Mouse (Mus musculus) adrenal gland, postnatal 25 days (tissue): ENCODE results near the gene Mgat5b. TPM values are rescaled to one million over a fixed set of nuclear protein-coding genes. Genes with fewer than 3 reads are reported as not detected.
"Not testable (repeated sequence)": the region's sequence is repeated elsewhere in the genome, so short reads cannot be mapped to it uniquely, and the experiment has no call there.

Experiments
- DNase-seq: peaks from one replicate; pipeline ENCODE4 v3.0.0; 2021; ENCODE audit warnings: mixed read lengths
- long read RNA-seq: library from polyadenylated mRNA; stranded (forward); transcript quantifications from one replicate; pipeline ENCODE4 v2.0.0, GENCODE M21; 2021
- total RNA-seq: library from RNA; stranded (reverse); gene quantifications from 2 replicates; pipeline ENCODE4 v1.2.3, GENCODE M21; 2021

Gene Mgat5b
- total RNA-seq = 0.57 and 0.94 TPM in 2 replicates
- long read RNA-seq = 0 reads

- DNase-seq = peak; percentile 91
Observed at GRCm38 (mm10) chr11:116918323-116919185, at the start of gene Mgat5b. TSS of gene Mgat5b (plus strand) at chr11:116918863.

DNA sequence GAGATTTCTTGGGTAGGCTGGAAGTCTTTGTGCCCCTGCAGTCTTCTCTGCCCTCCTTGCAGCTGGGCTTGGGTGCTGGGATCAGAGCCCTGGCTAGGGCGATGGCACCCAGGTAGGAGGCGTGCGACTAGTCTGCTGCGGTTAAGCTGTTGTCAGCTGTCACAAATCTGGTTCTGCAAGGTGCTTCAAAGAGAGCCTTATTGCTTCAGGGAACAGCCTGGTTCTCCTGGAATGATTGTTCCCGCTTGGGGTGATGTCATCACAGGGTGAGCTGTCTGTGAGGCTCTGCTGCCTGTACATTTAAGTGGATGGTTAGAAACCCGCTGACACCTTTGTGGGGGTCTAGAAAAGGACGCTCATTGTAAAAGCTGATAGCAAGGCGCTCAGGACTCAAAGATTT is 49.4 kb upstream of the Mgat5b start:
- no peak for DNase-seq

- no peak for DNase-seq
Observed at GRCm38 (mm10) chr11:116869641-116870040, 49.0 kb upstream of the Mgat5b start.

DNA sequence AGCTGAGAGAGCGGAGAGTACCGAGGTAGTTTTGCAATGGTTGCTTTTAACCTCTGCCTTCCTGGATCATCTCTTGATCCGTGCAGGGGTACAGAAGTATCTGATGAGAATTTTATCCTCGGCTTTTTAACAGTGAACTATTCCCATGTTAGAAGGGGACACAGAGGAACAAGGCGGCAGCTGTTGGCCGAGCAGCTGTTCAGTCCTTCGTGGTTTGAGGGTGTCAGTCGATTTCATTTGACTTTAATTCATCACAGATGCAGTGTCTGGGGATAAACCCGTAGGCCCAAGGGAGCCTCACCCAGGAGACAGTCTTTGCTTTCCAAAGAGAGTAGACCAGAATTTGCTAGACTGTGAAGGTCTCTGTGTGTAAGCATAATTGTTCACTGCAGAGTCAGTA is 47.1 kb upstream of the Mgat5b start:
- DNase-seq = no peak

DNA sequence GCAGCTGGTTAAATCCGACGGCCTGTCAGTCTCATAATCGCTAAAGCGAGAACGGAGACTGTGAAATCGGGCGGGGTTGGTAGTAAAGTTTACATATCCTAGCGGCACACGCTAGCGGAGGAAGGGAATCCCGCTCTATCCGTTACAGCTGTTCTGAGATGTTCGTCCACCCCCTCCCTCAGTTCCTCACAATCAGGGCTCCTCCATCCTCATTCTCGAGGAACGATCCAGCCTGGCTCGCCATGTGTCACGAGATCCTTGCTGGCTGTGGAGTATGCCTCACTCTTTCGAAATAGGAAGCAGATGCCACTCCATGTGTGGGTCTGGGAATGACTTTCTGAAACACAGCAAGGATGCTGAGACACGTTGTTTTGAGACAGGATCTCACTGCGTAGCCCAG is 44.7 kb upstream of the Mgat5b start:
- DNase-seq = no peak

DNA sequence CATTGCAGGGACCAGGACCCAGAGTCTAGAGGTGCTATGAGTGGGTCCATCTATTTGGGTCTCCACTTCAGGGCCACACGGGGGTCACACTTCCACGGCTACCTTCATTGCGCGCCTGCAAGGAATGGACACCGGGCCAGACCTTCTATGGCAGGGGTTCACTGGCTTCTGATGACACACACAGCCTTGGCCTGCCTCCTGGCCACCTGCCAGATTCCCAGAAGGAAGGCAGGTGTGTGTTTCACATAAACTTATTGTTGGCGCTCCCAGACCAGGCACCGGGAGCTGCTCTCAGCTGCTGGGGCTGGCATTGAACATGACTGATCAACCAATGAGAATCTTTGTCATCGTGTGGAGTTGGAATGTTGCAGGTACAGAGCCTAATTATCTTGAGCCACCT is 40.2 kb upstream of the Mgat5b start:
- peak; percentile 15 for DNase-seq

DNA sequence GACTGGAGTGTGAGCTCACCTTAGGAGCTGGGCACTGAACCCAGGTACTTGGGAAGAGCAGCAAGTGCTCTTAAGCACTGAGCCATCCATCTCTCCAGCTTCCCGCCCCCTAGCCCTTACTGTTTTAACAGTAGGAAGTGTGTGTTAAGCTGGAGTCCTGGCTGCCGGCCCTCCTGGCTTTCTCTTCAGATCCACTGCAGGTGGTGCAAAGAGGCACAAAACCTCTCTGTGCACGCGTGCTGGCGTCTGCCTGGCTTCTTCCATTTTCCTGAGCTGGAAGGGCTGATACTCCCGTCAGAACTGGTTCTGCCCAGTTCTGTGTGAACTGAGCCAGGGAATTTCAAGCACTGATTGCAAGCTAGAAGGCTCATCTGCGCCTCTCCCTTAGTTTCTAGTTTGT is 37.8 kb upstream of the Mgat5b start:
- DNase-seq = no peak

- DNase-seq = no peak
Observed at GRCm38 (mm10) chr11:116881440-116881839, 37.2 kb upstream of the Mgat5b start.

DNA sequence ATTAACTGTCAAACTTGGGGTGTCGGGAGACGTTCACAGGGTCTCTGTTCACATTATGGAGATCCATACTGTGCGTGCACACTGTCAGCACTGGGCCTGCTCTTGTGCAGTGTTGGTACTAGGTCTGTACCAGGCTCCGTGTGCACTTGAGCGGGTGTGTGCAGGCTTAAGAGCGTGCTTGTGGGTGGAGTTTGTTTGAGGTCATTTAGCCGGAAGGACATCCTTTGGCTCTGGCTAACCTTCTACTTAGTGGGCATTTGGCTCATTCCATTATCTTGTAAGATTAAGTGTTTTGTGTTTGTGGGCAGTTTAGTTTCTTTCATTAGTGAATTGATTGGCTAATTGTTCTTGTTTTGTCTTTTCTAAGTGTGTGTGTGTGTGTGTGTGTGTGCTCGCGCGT is 36.2 kb upstream of the Mgat5b start:
- no peak for DNase-seq

GRCm38 (mm10) chr11:116884061-116884460 is 34.6 kb upstream of the Mgat5b start:
- DNase-seq = no peak

GRCm38 (mm10) chr11:116885275-116886151 is 33.1 kb upstream of the Mgat5b start:
- peak; percentile 70 for DNase-seq

DNA sequence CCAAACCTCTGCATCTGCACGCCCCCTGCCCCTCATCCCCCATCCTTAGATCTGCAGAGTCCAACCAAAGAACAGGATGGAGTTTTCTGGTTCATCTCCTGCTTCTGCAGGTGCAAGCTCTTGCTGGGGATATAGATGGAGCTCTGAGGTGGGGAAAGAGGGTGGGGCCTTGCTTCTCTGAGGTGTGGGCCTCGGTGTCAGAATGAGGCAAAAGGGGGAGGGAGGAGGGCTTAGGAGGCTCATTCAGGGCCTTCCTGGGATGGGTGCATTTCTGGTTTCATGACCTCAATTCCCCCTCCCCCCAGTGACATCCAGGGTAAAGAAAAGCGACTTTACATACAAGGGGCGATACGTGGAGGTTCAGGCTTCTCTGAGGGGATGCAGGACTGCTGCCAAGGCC is 31.5 kb upstream of the Mgat5b start:
- no peak for DNase-seq

- no peak for DNase-seq
Observed at GRCm38 (mm10) chr11:116893532-116894442, 24.9 kb upstream of the Mgat5b start.

GRCm38 (mm10) chr11:116895402-116895801 is 23.3 kb upstream of the Mgat5b start:
- no peak for DNase-seq

GRCm38 (mm10) chr11:116899247-116899646 is 19.4 kb upstream of the Mgat5b start:
- DNase-seq = no peak

GRCm38 (mm10) chr11:116902588-116902987 is 16.1 kb upstream of the Mgat5b start:
- DNase-seq = not testable (repeated sequence)

DNA sequence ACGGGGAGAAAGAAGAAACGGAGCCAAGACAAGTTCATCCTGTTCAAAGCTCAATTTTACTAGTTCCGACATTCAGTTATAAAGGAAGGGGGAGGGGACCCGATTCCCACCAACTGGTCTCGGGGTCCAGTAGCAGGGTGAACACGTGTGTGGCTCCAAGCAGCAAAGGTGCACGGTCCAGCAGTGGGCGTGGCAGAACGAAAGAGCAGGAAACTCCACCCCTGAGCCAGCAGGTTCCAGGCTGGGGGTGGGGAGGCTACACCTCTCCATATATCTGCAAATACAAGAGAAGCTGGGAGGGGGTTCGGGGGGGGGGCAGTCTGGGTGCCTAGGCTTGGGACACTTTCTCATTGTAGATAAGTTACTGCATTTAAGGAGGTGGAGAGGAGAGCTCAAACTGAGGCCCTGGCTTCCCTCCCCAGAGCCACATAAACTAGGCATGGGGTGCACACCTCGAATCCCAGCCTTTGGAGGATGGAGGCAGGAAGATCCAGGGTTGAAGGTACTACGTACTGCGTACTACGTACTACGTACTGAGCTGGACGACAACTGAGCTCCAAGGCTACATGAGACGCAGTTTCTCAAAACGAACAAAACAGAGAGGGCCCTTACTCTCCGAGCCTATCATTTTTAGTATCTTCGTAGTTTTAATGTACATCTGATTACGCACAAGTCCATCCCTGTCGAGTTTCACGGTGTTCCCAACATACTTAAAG is 12.8 kb upstream of the Mgat5b start:
- DNase-seq = no peak

DNA sequence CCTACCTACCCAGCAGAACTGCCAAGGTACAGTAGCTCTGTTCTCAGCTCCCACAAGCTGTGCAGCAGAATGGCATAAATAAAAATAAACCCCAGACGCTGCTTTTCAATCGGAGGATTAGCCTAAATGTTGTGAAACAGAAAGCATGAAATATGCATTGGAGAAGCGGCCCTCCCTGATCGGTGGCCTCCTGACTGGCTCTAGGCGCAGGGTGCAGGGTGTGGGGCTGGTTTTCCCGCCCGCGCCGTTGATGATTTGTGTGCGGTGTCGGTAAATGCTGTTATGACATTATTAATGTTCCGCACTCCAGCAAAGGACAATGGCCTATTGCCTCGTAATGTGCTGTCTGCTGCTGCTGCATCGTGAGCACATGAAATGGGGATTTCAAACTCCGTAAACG is 5.1 kb upstream of the Mgat5b start:
- DNase-seq = no peak

DNA sequence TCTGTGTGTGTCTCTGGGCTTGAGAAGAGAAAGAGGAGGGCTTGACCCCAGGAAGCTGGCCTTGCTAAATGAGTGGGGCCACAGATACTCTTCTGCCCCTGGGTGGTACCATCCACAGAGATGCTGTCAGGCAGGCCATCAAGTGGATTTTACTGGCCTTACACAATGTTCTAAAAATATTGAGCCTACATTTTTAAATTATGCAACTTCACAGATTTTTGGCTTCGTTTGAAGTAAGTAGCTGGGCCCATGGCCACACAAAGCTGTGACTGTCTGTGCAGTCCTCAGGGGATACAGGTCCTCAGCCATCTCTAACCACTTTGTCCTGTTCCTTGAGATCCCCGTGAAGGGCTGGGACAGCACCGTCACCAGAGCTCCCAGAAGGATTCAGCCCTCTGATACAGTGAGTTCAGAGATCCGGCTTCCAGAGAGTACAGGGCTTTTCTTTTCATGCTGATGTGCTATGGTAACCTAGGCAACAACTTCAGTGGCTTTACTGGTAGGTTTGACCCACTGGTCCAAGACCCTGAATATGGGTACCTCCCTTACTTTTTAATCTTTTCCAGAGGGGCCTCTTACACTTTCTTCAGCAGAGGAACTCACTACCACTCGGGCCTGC is 4.3 kb upstream of the Mgat5b start:
- no peak for DNase-seq

- DNase-seq = no peak
Observed at GRCm38 (mm10) chr11:116915241-116915640, 3.4 kb upstream of the Mgat5b start.

- DNase-seq = no peak
Observed at GRCm38 (mm10) chr11:116917361-116917760, 1.3 kb upstream of the Mgat5b start.
